Mouse (Mus musculus): Measurements from ENCODE around the gene Zfyve28.

DNA sequence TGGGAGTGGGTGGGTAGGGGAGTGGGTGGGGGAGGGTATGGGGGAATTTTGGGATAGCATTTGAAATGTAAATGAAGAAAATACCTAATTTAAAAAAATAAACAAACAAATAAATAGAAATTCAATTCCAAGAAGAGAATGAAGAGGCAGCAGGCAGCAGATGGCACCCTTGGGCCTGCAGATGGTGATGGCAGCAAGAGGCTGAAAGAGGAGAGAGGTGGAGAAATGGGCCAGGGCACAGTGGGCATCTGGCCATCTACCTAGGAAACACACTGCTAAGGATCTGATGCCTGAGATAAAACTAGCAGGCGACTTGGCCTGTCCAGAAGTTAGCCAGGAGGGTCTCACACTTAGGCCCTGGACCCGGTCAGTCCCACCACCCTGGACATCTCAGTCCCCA lies 83.3 kb downstream of the Zfyve28 start:
- no peak for TF ChIP-seq CTCF (IDR thresholded peaks at IDR 0.05)
- no peak for TF ChIP-seq EP300 (IDR thresholded peaks at IDR 0.05; ENCODE audit: insufficient read depth, low read depth, low read length)
- TF ChIP-seq POLR2A (IDR thresholded peaks at IDR 0.05; ENCODE audit: insufficient read depth, low read depth, low read length): no peak
